Mouse (Mus musculus): Measurements from ENCODE around the gene Mark1. TPM values are rescaled to one million over a fixed set of nuclear protein-coding genes. Genes with fewer than 3 reads are reported as not detected.

The Mark1 gene
- polyA plus RNA-seq, 1 experiment from 2014 or later: 2.1 TPM

DNA sequence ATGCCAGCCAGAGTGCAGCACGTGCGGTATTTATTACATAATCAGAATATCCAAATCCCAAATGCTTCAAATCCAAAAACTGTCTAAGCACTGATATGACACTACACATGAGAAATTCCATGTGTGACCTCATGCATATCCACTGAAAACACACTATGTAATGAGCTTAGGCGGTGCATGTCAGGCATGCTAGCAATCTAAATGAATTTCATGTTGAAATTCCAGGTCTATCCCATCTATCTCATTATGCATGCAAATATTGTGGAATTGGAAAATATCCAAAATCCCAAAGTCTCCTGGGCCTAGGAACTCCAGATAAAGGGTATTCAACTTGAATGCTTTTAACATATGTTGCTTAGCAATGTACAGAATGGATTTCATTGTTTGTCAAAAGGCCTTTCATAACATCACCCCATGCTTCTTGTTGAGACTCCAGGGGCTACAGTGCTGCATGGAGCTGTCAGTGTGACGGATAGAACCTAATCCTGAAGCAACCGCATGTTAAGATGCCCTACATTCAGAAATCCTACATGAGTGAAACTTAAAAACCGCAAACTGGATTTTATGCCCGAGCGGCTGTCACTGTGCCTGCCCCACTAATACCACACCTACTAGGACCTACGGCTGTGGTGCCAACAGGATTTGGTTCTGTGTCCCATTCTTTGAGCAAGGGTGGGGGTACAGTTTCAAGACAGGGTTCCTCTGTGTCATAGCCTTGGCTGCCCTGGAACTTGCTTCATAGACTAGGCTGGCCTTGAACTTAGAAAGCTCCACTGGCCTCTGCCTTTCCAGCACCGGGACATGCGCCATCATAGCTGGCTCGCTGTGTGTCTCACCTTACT lies 93.2 kb downstream of the Mark1 start:
- no peak for DNase-seq (ENCODE audit: low spot score)
- Histone ChIP-seq H3K4me2 (ENCODE audit: low read length) (no peak overlapping the region), H3K27me3 (ENCODE audit: insufficient read depth, low read length) (no peaks in the 10 kb centered on the region), H3K27ac (no peak overlapping the region), H3K9ac (ENCODE audit: low read depth, low read length) (no peak overlapping the region), H3K4me3 (replicated peaks; ENCODE audit: low read depth, low read length) (no peak overlapping the region), H3K4me1 (replicated peaks; ENCODE audit: insufficient read depth, low read length) (no peaks in the 10 kb centered on the region), H3K36me3 (ENCODE audit: insufficient read depth, low read length) (no peaks in the 10 kb centered on the region), H3K9me3 (replicated peaks; ENCODE audit: low read length) (no peaks in the 10 kb centered on the region)
- TF ChIP-seq CTCF (IDR thresholded peaks at IDR 0.05; ENCODE audit: low read depth): no peak
- WGBS: 87% methylated on average over 12 of the region's 12 CpGs
- no peak for ATAC-seq (replicated peaks; ENCODE audit: low FRiP score, low read depth)

DNA sequence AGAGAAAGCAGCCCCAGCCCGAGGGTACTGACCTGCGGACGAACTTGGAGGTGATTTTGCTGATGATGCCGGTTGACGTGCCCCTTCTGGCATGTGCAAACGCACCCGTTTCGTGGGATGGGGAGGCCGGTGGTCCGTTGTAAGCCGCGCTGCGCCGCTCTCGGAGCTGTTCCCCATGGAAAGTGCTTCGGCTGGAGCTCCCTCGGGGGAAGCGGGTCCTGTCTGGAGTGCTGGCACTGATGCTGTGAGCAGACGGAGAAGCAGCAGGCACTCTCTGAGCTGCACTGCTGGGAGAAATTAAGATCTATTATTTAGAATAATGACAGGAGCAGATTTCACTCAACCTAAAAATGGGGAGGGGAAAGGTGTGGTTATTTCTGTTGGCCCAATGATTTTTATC lies 94.0 kb downstream of the Mark1 start:
- Histone ChIP-seq H3K9me3 (replicated peaks; ENCODE audit: low read length) (no peaks in the 10 kb centered on the region), H3K4me1 (replicated peaks; ENCODE audit: insufficient read depth, low read length) (no peaks in the 10 kb centered on the region), H3K27ac (no peak overlapping the region), H3K36me3 (ENCODE audit: insufficient read depth, low read length) (no peaks in the 10 kb centered on the region), H3K9ac (ENCODE audit: low read depth, low read length) (no peak overlapping the region), H3K27me3 (ENCODE audit: insufficient read depth, low read length) (no peaks in the 10 kb centered on the region), H3K4me3 (replicated peaks; ENCODE audit: low read depth, low read length) (no peak overlapping the region), H3K4me2 (ENCODE audit: low read length) (no peak overlapping the region)
- no peak for DNase-seq (ENCODE audit: low spot score)
- no peak for TF ChIP-seq CTCF (IDR thresholded peaks at IDR 0.05; ENCODE audit: low read depth)
- WGBS: 60% methylated on average over 19 of the region's 19 CpGs
- no peak for ATAC-seq (replicated peaks; ENCODE audit: low FRiP score, low read depth)

DNA sequence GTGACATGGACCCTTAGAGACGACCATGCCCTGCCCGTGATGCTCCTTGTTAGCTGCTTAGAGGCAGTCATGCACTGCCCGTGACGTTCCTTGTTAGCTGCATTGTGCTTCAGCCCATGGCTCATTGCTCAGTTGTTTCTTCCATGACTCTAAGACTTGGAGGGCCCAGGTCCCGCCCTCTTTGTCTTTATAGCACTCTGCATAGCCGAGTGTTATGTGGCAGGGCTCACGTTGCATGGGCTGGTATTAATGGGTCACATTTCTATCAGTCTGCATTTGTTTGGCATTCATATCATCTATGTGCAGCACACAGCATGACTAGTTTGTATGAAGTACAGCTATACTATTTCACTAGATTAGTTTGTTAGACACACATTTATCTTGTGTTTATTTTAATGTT lies 95.7 kb downstream of the Mark1 start:
- DNase-seq (ENCODE audit: low spot score) (no peak), ATAC-seq (replicated peaks; ENCODE audit: low FRiP score, low read depth) (no peak)
- Histone ChIP-seq H3K27me3 (ENCODE audit: insufficient read depth, low read length) (no peaks in the 10 kb centered on the region), H3K9ac (ENCODE audit: low read depth, low read length) (no peak overlapping the region), H3K4me1 (replicated peaks; ENCODE audit: insufficient read depth, low read length) (no peaks in the 10 kb centered on the region), H3K36me3 (ENCODE audit: insufficient read depth, low read length) (no peaks in the 10 kb centered on the region), H3K4me3 (replicated peaks; ENCODE audit: low read depth, low read length) (no peak overlapping the region), H3K27ac (no peak overlapping the region), H3K4me2 (ENCODE audit: low read length) (no peak overlapping the region), H3K9me3 (replicated peaks; ENCODE audit: low read length) (no peaks in the 10 kb centered on the region)
- 62% methylated on average over 7 of the region's 7 CpGs for WGBS
- no peak for TF ChIP-seq CTCF (IDR thresholded peaks at IDR 0.05; ENCODE audit: low read depth)

DNA sequence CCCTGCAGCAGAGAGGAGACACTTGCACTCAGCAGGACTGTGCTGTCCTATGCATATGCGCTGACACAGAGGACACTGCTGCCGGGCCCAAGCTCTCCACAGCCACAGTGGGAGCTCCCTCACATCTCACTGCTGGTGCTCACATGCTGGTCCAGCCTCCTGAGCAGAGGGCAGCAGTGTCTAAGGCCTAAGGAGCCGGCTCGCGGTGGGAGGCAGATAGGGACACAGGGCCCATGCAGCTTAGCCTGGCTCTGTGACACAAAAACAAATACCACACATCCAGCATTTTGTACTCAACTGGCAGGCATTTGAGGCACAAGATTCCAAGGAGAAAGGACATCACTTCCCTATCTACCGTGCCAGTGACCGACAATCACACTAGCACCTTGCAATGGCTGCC lies 96.5 kb downstream of the Mark1 start:
- DNase-seq (ENCODE audit: low spot score) (no peak), ATAC-seq (replicated peaks; ENCODE audit: low FRiP score, low read depth) (no peak)
- Histone ChIP-seq H3K27me3 (ENCODE audit: insufficient read depth, low read length) (no peaks in the 10 kb centered on the region), H3K4me2 (ENCODE audit: low read length) (no peak overlapping the region), H3K9me3 (replicated peaks; ENCODE audit: low read length) (no peaks in the 10 kb centered on the region), H3K36me3 (ENCODE audit: insufficient read depth, low read length) (no peaks in the 10 kb centered on the region), H3K27ac (no peak overlapping the region), H3K4me3 (replicated peaks; ENCODE audit: low read depth, low read length) (no peak overlapping the region), H3K4me1 (replicated peaks; ENCODE audit: insufficient read depth, low read length) (no peaks in the 10 kb centered on the region), H3K9ac (ENCODE audit: low read depth, low read length) (no peak overlapping the region)
- 83% methylated on average over 7 of the region's 7 CpGs for WGBS
- no peak for TF ChIP-seq CTCF (IDR thresholded peaks at IDR 0.05; ENCODE audit: low read depth)

DNA sequence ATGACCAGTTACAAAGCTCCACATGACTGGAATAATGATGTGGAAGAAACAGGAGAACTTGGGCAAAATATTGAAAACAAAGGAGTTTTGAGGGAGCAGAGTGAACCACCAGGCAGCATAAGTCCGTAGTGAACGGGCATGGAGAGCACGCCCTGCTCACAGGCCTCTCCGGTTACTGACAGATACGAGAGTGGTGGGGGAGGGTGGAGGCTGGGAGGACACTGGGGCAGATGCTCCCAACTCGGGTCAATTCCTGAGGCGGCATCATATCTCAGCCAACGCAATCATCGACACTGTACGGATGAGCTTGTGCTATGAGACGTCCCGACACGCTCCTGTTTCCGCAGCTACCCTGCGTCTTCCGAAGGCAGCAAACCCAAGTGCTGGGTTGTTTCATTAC lies 102.0 kb downstream of the Mark1 start:
- H3K4me1 ChIP-seq (replicated peaks; ENCODE audit: insufficient read depth, low read length): no peaks in the 10 kb centered on the region
- no peaks in the 10 kb centered on the region for H3K27me3 ChIP-seq (ENCODE audit: insufficient read depth, low read length)
- WGBS: 58% methylated on average over 16 of the region's 16 CpGs
- H3K9me3 ChIP-seq (replicated peaks; ENCODE audit: low read length): no peaks in the 10 kb centered on the region
- no peak overlapping the region for H3K4me3 ChIP-seq (replicated peaks; ENCODE audit: low read depth, low read length)
- H3K27ac ChIP-seq: no peak overlapping the region
- DNase-seq (ENCODE audit: low spot score): no peak
- no peak overlapping the region for H3K9ac ChIP-seq (ENCODE audit: low read depth, low read length)
- no peak for ATAC-seq (replicated peaks; ENCODE audit: low FRiP score, low read depth)
- H3K4me2 ChIP-seq (ENCODE audit: low read length): no peak overlapping the region
- no peaks in the 10 kb centered on the region for H3K36me3 ChIP-seq (ENCODE audit: insufficient read depth, low read length)
- no peak for TF ChIP-seq CTCF (IDR thresholded peaks at IDR 0.05; ENCODE audit: low read depth)

DNA sequence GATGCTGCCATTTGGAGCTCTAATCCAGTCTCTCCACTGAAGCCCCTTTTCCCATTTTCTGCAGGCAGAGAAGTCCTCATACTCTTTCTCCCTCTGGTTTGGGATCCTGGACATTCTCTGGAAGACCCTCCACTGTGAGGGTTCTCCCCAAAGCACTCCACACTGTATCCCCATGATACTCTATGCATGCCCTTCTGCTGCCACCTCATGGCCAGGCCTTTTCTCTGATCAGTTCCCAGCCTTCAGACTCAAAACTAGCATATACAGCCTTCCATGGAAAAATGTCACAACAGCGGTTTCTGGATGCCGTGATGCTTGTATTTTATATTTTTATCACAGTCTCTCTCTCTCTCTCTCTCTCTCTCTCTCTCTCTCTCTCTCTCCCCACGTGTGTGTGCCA lies 107.4 kb downstream of the Mark1 start:
- Histone ChIP-seq H3K4me3 (replicated peaks; ENCODE audit: low read depth, low read length) (no peak overlapping the region), H3K36me3 (ENCODE audit: insufficient read depth, low read length) (no peaks in the 10 kb centered on the region), H3K4me1 (replicated peaks; ENCODE audit: insufficient read depth, low read length) (no peaks in the 10 kb centered on the region), H3K9ac (ENCODE audit: low read depth, low read length) (no peak overlapping the region), H3K27me3 (ENCODE audit: insufficient read depth, low read length) (no peaks in the 10 kb centered on the region), H3K9me3 (replicated peaks; ENCODE audit: low read length) (no peaks in the 10 kb centered on the region), H3K27ac (no peak overlapping the region), H3K4me2 (ENCODE audit: low read length) (no peak overlapping the region)
- no peak for ATAC-seq (replicated peaks; ENCODE audit: low FRiP score, low read depth)
- no peak for DNase-seq (ENCODE audit: low spot score)
- 65% methylated on average over 3 of the region's 3 CpGs for WGBS
- peak; percentile 61 for TF ChIP-seq CTCF (IDR thresholded peaks at IDR 0.05; ENCODE audit: low read depth)

DNA sequence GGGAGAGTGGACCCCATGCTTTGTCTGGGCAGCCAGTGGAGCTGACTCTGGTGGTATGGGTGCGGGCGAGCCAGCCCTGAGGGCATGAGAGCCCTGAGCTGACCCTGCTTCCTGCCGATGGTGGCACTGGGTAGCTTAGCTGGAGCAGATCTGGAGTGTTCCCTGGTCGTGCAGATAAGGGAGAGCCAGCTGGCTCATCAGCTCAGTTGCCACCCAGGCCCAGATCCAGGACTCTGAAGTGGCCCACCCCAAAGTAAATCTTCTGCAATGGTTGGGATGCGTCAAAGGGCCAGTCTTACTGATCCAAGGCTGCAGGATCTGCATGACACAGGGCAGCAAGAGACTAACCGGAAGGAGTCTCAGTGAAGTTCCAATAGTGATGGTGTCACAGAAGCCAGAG lies 109.9 kb downstream of the Mark1 start:
- DNase-seq (ENCODE audit: low spot score): no peak
- no peak overlapping the region for H3K4me3 ChIP-seq (replicated peaks; ENCODE audit: low read depth, low read length)
- TF ChIP-seq CTCF (IDR thresholded peaks at IDR 0.05; ENCODE audit: low read depth): no peak
- no peaks in the 10 kb centered on the region for H3K4me1 ChIP-seq (replicated peaks; ENCODE audit: insufficient read depth, low read length)
- no peak for ATAC-seq (replicated peaks; ENCODE audit: low FRiP score, low read depth)
- H3K36me3 ChIP-seq (ENCODE audit: insufficient read depth, low read length): no peaks in the 10 kb centered on the region
- no peaks in the 10 kb centered on the region for H3K9me3 ChIP-seq (replicated peaks; ENCODE audit: low read length)
- no peak overlapping the region for H3K4me2 ChIP-seq (ENCODE audit: low read length)
- H3K27ac ChIP-seq: no peak overlapping the region
- no peak overlapping the region for H3K9ac ChIP-seq (ENCODE audit: low read depth, low read length)
- H3K27me3 ChIP-seq (ENCODE audit: insufficient read depth, low read length): no peaks in the 10 kb centered on the region
- 83% methylated on average over 6 of the region's 6 CpGs for WGBS
